24 mouse cellular contexts compared by ENCODE assay signal in genomic region chr14:44986248-44986647, GRCm38 (mm10). TPM values are rescaled to one million over a fixed set of nuclear protein-coding genes. Genes with fewer than 3 reads are reported as not detected.
DNase-seq lines count a peak whose midpoint lies in the region; ATAC-seq and TF ChIP-seq lines count a peak whose summit lies in the region.
"Had no signal": no experiment of that assay in that cellular context is flagged by ENCODE, and none has a peak within 500 bp of the region (broad histone marks: within the 10 kb centered on the region; RNA-seq: fewer than 3 reads in every experiment).

No protein-coding gene starts in this region.

- TF ChIP-seq POLR2A in thymus, adult 2 months (IDR thresholded peaks at IDR 0.05; ENCODE audit: control insufficient read depth, extremely low read depth, insufficient read depth, low read length, poor library complexity) = no peak

- H3K4me3 ChIP-seq in thymus, adult 2 months (ENCODE audit: control insufficient read depth, insufficient read depth, low read length) = no peak overlapping the region
- H3K4me3 ChIP-seq: embryonic facial prominence, embryonic 12.5 days; forebrain, embryonic 12.5 days; heart, embryonic 10.5 days; hindbrain, embryonic 13.5 days had no signal

- H3K4me1 ChIP-seq in thymus, adult 2 months (replicated peaks; ENCODE audit: control insufficient read depth, insufficient read depth, low read length) = peaks cover 16% of the 10 kb centered on the region

- ATAC-seq in granulocyte monocyte progenitor cell, adult 5-6 weeks (replicated peaks; ENCODE audit: poor library complexity, severe bottlenecking) = peak; percentile 61
- ATAC-seq in megakaryocyte progenitor cell, adult 5-6 weeks (replicated peaks; ENCODE audit: poor library complexity) = peak; percentile 53
- ATAC-seq: CD4-positive, CD25-positive, alpha-beta regulatory T cell, adult 4 months; forebrain, postnatal 0 days; hindbrain, postnatal 0 days had no signal

- peak; percentile 32 for DNase-seq in lung, postnatal 36 days
- no peak for DNase-seq in lung, adult 18-20 months
- DNase-seq in right cerebral cortex, postnatal 14 days = no peak
- no peak for DNase-seq in thymus, adult 2 months
- DNase-seq in kidney, postnatal 10 days = no peak
- DNase-seq: adrenal gland, adult 8-10 months; adrenal gland, postnatal 36 days; B cell, adult 2 months; cerebellum, adult 11 months; cerebellum, adult 8-10 months; cerebellum, postnatal 14 days; forebrain, postnatal 0 days; gastrocnemius, postnatal 14 days; heart, postnatal 10 days had no signal

- H3K36me3 ChIP-seq in thymus, adult 2 months (ENCODE audit: control insufficient read depth, insufficient read depth, low read length) = no peaks in the 10 kb centered on the region
- H3K36me3 ChIP-seq: embryonic facial prominence, embryonic 12.5 days; forebrain, embryonic 12.5 days; G1E; heart, embryonic 10.5 days; hindbrain, embryonic 13.5 days had no signal

- no peaks in the 10 kb centered on the region for H3K27me3 ChIP-seq in thymus, adult 2 months (ENCODE audit: control insufficient read depth, insufficient read depth, low read length)

- no peak for TF ChIP-seq CTCF in thymus, adult 2 months (IDR thresholded peaks at IDR 0.05; ENCODE audit: borderline replicate concordance, control insufficient read depth, extremely low read depth, insufficient read depth, low read length, poor library complexity)

- no peak overlapping the region for H3K27ac ChIP-seq in thymus, adult 2 months (ENCODE audit: control insufficient read depth, insufficient read depth, low read length)
- H3K27ac ChIP-seq: embryonic facial prominence, embryonic 12.5 days; forebrain, embryonic 12.5 days; heart, embryonic 10.5 days; hindbrain, embryonic 13.5 days; hindbrain, postnatal 0 days had no signal

RNA-seq across cellular contexts. Expression of gene Ptger2, which starts 1.7 kb away (rescaled TPM):
- 5.2 and 5.4 TPM in 2 replicates for total RNA-seq in granulocyte monocyte progenitor cell, adult 5-6 weeks (2014; fragmentation: Nextera tagmentation)
- total RNA-seq in granulocyte monocyte progenitor cell, adult 5-6 weeks (2017) = 3.1 and 3.5 TPM in 2 replicates
- total RNA-seq in megakaryocyte progenitor cell, adult 5-6 weeks (2015) = 4.6 and 6.1 TPM in 2 replicates
- 2.1 and 3.5 TPM in 2 replicates for total RNA-seq in megakaryocyte progenitor cell, adult 5-6 weeks (2017)
- 1.9 and 2.1 TPM in 2 replicates for polyA plus RNA-seq in thymus, adult 2 months (2012; rRNA removed)
- polyA plus RNA-seq: G1E; heart, embryonic 10.5 days; heart, embryonic 14.5 days had no signal
